23 mouse cellular contexts compared by ENCODE assay signal in the genomic region with DNA sequence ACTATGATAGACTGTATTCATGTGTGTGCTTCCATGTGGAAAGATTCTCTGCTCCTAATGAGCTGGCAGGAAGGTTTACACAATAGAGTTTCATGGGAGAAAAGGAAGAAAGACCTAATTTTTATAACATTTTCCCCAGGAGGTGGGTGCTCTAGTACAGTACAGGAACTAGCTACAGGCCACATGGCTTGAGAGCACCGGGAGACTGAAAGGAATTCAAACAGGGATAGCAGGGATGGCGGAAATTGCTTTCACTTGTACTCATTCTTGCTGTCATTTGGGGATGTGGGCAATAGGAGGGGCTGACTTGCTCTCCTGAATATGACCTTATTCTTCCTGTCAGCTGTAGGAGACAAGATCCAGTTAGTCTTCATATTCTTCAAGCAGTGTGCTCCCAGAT. TPM values are rescaled to one million over a fixed set of nuclear protein-coding genes. Genes with fewer than 3 reads are reported as not detected.
DNase-seq lines count a peak whose midpoint lies in the region; ATAC-seq and TF ChIP-seq lines count a peak whose summit lies in the region.
"Had no signal": no experiment of that assay in that cellular context is flagged by ENCODE, and none has a peak within 500 bp of the region (broad histone marks: within the 10 kb centered on the region; RNA-seq: fewer than 3 reads in every experiment).

No protein-coding gene starts in this region.

- H3K9me3 ChIP-seq in kidney, embryonic 16.5 days (ENCODE audit: low read length), result no peaks in the 10 kb centered on the region
- H3K9me3 ChIP-seq in kidney, embryonic 15.5 days (replicated peaks), result no peaks in the 10 kb centered on the region
- H3K9me3 ChIP-seq: embryonic facial prominence, embryonic 10.5 days; embryonic facial prominence, embryonic 12.5 days; forebrain, embryonic 13.5 days; forebrain, embryonic 15.5 days had no signal

- H3K27me3 ChIP-seq in kidney, adult 2 months (replicated peaks; ENCODE audit: control insufficient read depth, insufficient read depth, low read length), result no peaks in the 10 kb centered on the region
- no peaks in the 10 kb centered on the region; the same call in 1 of the 2 replicates for H3K27me3 ChIP-seq in kidney, embryonic 16.5 days (ENCODE audit: insufficient read depth, low read length)
- no peaks in the 10 kb centered on the region for H3K27me3 ChIP-seq in kidney, embryonic 15.5 days
- H3K27me3 ChIP-seq: embryonic facial prominence, embryonic 12.5 days; forebrain, embryonic 13.5 days; forebrain, embryonic 15.5 days had no signal

- H3K4me2 ChIP-seq in kidney, embryonic 16.5 days (replicated peaks; ENCODE audit: low read depth, low read length), result no peak overlapping the region
- no peak overlapping the region for H3K4me2 ChIP-seq in kidney, embryonic 15.5 days
- H3K4me2 ChIP-seq: embryonic facial prominence, embryonic 12.5 days; forebrain, embryonic 13.5 days; forebrain, embryonic 15.5 days had no signal

- WGBS in kidney, adult 2 months, result 35% methylated on average over 2 of the region's 2 CpGs
- 68% methylated on average over 2 of the region's 2 CpGs for WGBS in kidney, embryonic 16.5 days
- WGBS in kidney, embryonic 15.5 days, result 51% methylated on average over 2 of the region's 2 CpGs

- H3K4me3 ChIP-seq in kidney, adult 2 months (ENCODE audit: insufficient read depth, low read depth, low read length), result no peak overlapping the region
- H3K4me3 ChIP-seq in kidney, embryonic 16.5 days (ENCODE audit: low read length), result no peak overlapping the region
- no peak overlapping the region for H3K4me3 ChIP-seq in kidney, embryonic 15.5 days (replicated peaks)
- H3K4me3 ChIP-seq: embryonic facial prominence, embryonic 10.5 days; embryonic facial prominence, embryonic 12.5 days; forebrain, embryonic 13.5 days; forebrain, embryonic 15.5 days had no signal

- DNase-seq in kidney, adult 2 months, result peak; percentile 56
- DNase-seq in kidney, postnatal 4 days, result no peak
- peak; percentile 71 for DNase-seq in retina, postnatal 1 day
- no peak for DNase-seq in retina, embryonic 14.5 days (ENCODE audit: low spot score)
- DNase-seq in Muller cell, postnatal 12 days (ENCODE audit: inconsistent ontology term), result peak; percentile 66
- no peak for DNase-seq in neural tube, embryonic 10.5 days (ENCODE audit: extremely low spot score, low spot score)
- DNase-seq: adrenal gland, adult 8-10 months; adrenal gland, postnatal 14 days; adrenal gland, postnatal 36 days; cerebellum, adult 11-12 months; cerebellum, adult 2 months; cerebellum, adult 9-10 months; cerebellum, postnatal 10 days; cerebellum, postnatal 25 days had no signal

- no peaks in the 10 kb centered on the region for H3K36me3 ChIP-seq in kidney, adult 2 months (ENCODE audit: control insufficient read depth, insufficient read depth, low read length)
- no peaks in the 10 kb centered on the region for H3K36me3 ChIP-seq in kidney, embryonic 16.5 days (ENCODE audit: insufficient read depth, low read length)
- H3K36me3 ChIP-seq in kidney, embryonic 15.5 days, result no peaks in the 10 kb centered on the region
- H3K36me3 ChIP-seq: embryonic facial prominence, embryonic 10.5 days; embryonic facial prominence, embryonic 12.5 days; forebrain, embryonic 15.5 days had no signal

- peaks cover 7% of the 10 kb centered on the region; the same call in 1 of the 2 replicates for H3K4me1 ChIP-seq in kidney, adult 2 months (ENCODE audit: control insufficient read depth, insufficient read depth, low read length)
- H3K4me1 ChIP-seq in kidney, embryonic 16.5 days (ENCODE audit: insufficient read depth, low read length), result 0 out of 2 replicates have a peak, but pooled peaks cover 4% of the 10 kb centered on the region
- H3K4me1 ChIP-seq in kidney, embryonic 15.5 days, result peaks cover 3% of the 10 kb centered on the region
- H3K4me1 ChIP-seq: embryonic facial prominence, embryonic 12.5 days; forebrain, embryonic 15.5 days had no signal

- H3K27ac ChIP-seq in kidney, adult 2 months (ENCODE audit: insufficient read depth, low read depth, low read length), result no peak overlapping the region
- H3K27ac ChIP-seq in kidney, embryonic 16.5 days (ENCODE audit: low read length), result no peak overlapping the region
- H3K27ac ChIP-seq in kidney, embryonic 15.5 days, result no peak overlapping the region
- H3K27ac ChIP-seq: embryonic facial prominence, embryonic 10.5 days; embryonic facial prominence, embryonic 12.5 days; forebrain, embryonic 13.5 days; forebrain, embryonic 15.5 days had no signal

- TF ChIP-seq POLR2A in kidney, adult 2 months (IDR thresholded peaks at IDR 0.05; ENCODE audit: low read depth, low read length), result no peak

- 0 out of 2 replicates have a peak overlapping the region, but pooled peaks have one; percentile 5 for H3K9ac ChIP-seq in kidney, embryonic 16.5 days (replicated peaks; ENCODE audit: low read length)
- H3K9ac ChIP-seq in kidney, embryonic 15.5 days, result no peak overlapping the region
- H3K9ac ChIP-seq: embryonic facial prominence, embryonic 12.5 days; forebrain, embryonic 13.5 days; forebrain, embryonic 15.5 days had no signal

- no peak for ATAC-seq in kidney, embryonic 16.5 days (ENCODE audit: low FRiP score, low TSS enrichment)
- ATAC-seq in kidney, embryonic 15.5 days (replicated peaks; ENCODE audit: low FRiP score), result no peak
- ATAC-seq: activated CD4-positive, CD25-positive, alpha-beta regulatory T cell, adult 4 months; forebrain, embryonic 13.5 days; forebrain, embryonic 15.5 days; Patski had no signal

- no peak for TF ChIP-seq CTCF in kidney, adult 2 months (conservative IDR thresholded peaks at IDR 0.05; ENCODE audit: insufficient read depth, insufficient read length, low read depth, low read length)

RNA-seq across cellular contexts. Expression of gene Slc22a8, which starts 27.0 kb away (rescaled TPM):
- 526 and 582 TPM in 2 replicates for polyA plus RNA-seq in kidney, adult 2 months (2012; rRNA removed)
- 15.7 and 16.3 TPM in 2 replicates for polyA plus RNA-seq in kidney, embryonic 16.5 days (2015; fragmentation: Nextera tagmentation; extraction: Ambion mirVana)
- 6.8 and 8.3 TPM in 2 replicates for polyA plus RNA-seq in kidney, embryonic 15.5 days (2015; fragmentation: Nextera tagmentation; extraction: Ambion mirVana)
- polyA plus RNA-seq: C2C12; embryonic facial prominence, embryonic 10.5 days; Patski had no signal

RNA-seq across cellular contexts. Expression of gene Slc22a6, which starts 53.8 kb away (rescaled TPM):
- polyA plus RNA-seq in kidney, adult 2 months (2012; rRNA removed), result 355 and 358 TPM in 2 replicates
- polyA plus RNA-seq in kidney, embryonic 16.5 days (2015; fragmentation: Nextera tagmentation; extraction: Ambion mirVana), result 48.8 and 59.4 TPM in 2 replicates
- polyA plus RNA-seq in kidney, embryonic 15.5 days (2015; fragmentation: Nextera tagmentation; extraction: Ambion mirVana), result 21.6 and 26.5 TPM in 2 replicates
- polyA plus RNA-seq: activated CD4-positive, CD25-positive, alpha-beta regulatory T cell, adult 4 months; C2C12; Patski had no signal

Comparison
In these comparisons a context has a peak if more than half of its experiments do, and no peak if none do; other contexts are left out.
1. DNase-seq: peak in kidney, adult 2 months (single experiment), retina, postnatal 1 day (single experiment) and Muller cell, postnatal 12 days (single experiment); none in kidney, postnatal 4 days (0 of 2), retina, embryonic 14.5 days (single experiment) and neural tube, embryonic 10.5 days (single experiment).
2. RNA of gene Slc22a8, which starts 27.0 kb away (polyA plus RNA-seq): 526 to 582 TPM in kidney, adult 2 months; 15.7 to 16.3 TPM in kidney, embryonic 16.5 days and 6.8 to 8.3 TPM in kidney, embryonic 15.5 days; every median in the first group is over 10 times any median in the second.